ENCODE assay signal across 8 mouse cellular contexts in genomic region chr9:66705766-66706165, GRCm38 (mm10). TPM values are rescaled to one million over a fixed set of nuclear protein-coding genes. Genes with fewer than 3 reads are reported as not detected.
DNase-seq lines count a peak whose midpoint lies in the region; ATAC-seq lines count a peak whose summit lies in the region.

No protein-coding gene starts in this region.

- 51% methylated on average over 2 of the region's 2 CpGs for WGBS in forebrain, embryonic 11.5 days
- WGBS in forebrain, embryonic 12.5 days = 54% methylated on average over 2 of the region's 2 CpGs

- ATAC-seq in forebrain, embryonic 11.5 days (replicated peaks; ENCODE audit: low FRiP score) = no peak
- no peak for ATAC-seq in forebrain, embryonic 12.5 days (ENCODE audit: low FRiP score)

- H3K27me3 ChIP-seq in forebrain, embryonic 11.5 days (ENCODE audit: control insufficient read depth, insufficient read depth, low read length) = no peaks in the 10 kb centered on the region
- no peaks in the 10 kb centered on the region for H3K27me3 ChIP-seq in forebrain, embryonic 12.5 days

- 0 out of 2 replicates have a peak, but pooled peaks cover 4% of the 10 kb centered on the region for H3K4me1 ChIP-seq in forebrain, embryonic 11.5 days (replicated peaks; ENCODE audit: control insufficient read depth, insufficient read depth, low read length)
- peaks cover 21% of the 10 kb centered on the region for H3K4me1 ChIP-seq in forebrain, embryonic 12.5 days

- no peak overlapping the region for H3K4me3 ChIP-seq in forebrain, embryonic 11.5 days (ENCODE audit: low read depth, low read length)
- no peak overlapping the region for H3K4me3 ChIP-seq in forebrain, embryonic 12.5 days (replicated peaks)

- H3K9me3 ChIP-seq in forebrain, embryonic 11.5 days (ENCODE audit: control insufficient read depth, low read length) = no peaks in the 10 kb centered on the region
- no peaks in the 10 kb centered on the region for H3K9me3 ChIP-seq in forebrain, embryonic 12.5 days

- DNase-seq in forebrain, embryonic 11.5 days (ENCODE audit: low spot score) = peak; percentile 78
- peak; percentile 73 for DNase-seq in MN1 (ENCODE audit: low spot score)
- peak; percentile 76 to 83 for DNase-seq in cerebellum, adult 18-20 months
- peak; percentile 72 for DNase-seq in gastrocnemius, postnatal 10 days
- DNase-seq in layer of hippocampus, adult 11-12 months (ENCODE audit: low spot score) = peak; percentile 79
- peak; percentile 90 for DNase-seq in lung, postnatal 14 days
- DNase-seq in spleen, adult 18-20 months = peak; percentile 42 to 80

- no peak overlapping the region for H3K4me2 ChIP-seq in forebrain, embryonic 11.5 days (ENCODE audit: low read depth, low read length, severe bottlenecking)
- H3K4me2 ChIP-seq in forebrain, embryonic 12.5 days = no peak overlapping the region

- no peaks in the 10 kb centered on the region for H3K36me3 ChIP-seq in forebrain, embryonic 11.5 days (ENCODE audit: control insufficient read depth, insufficient read depth, low read length)
- no peaks in the 10 kb centered on the region for H3K36me3 ChIP-seq in forebrain, embryonic 12.5 days (replicated peaks)

- H3K27ac ChIP-seq in forebrain, embryonic 11.5 days (ENCODE audit: low read depth, low read length) = no peak overlapping the region
- H3K27ac ChIP-seq in forebrain, embryonic 12.5 days = no peak overlapping the region

- no peak overlapping the region for H3K9ac ChIP-seq in forebrain, embryonic 11.5 days (ENCODE audit: low read length)
- H3K9ac ChIP-seq in forebrain, embryonic 12.5 days = no peak overlapping the region

RNA-seq across cellular contexts. Expression of gene Car12, which starts 7.7 kb away (rescaled TPM):
- 0.71 and 1.1 TPM in 2 replicates for polyA plus RNA-seq in forebrain, embryonic 11.5 days (2014; fragmentation: Nextera tagmentation; extraction: Ambion mirVana)
- 0.91 and 1.6 TPM in 2 replicates for polyA plus RNA-seq in forebrain, embryonic 12.5 days (2016; fragmentation: Nextera tagmentation; extraction: Ambion mirVana)
- 1 to 10 TPM; 1.2 to 2.4 TPM for total RNA-seq in gastrocnemius, postnatal 10 days (2021)
